Mouse (Mus musculus) lung, adult 2 months (tissue): ENCODE results near the gene Ift74.

ENCODE experiments used
- CTCF ChIP-seq: fragments of 200-500 bp; IDR thresholded peaks from 2 replicates; pipeline ENCODE4 v1.5.1; 2011; ENCODE audit warnings: mild to moderate bottlenecking, low read length, control low read depth; ENCODE audit not compliant: insufficient read depth
- POLR2A ChIP-seq: fragments of 200-500 bp; IDR thresholded peaks from 2 replicates; pipeline ENCODE4 v1.6.1; 2011; ENCODE audit warnings: low read depth, mild to moderate bottlenecking, control low read depth, low read length, borderline replicate concordance; ENCODE audit errors: extremely low read depth

- TF ChIP-seq CTCF = no peak
- no peak for TF ChIP-seq POLR2A
Measured at GRCm38 (mm10) chr4:94620077-94620476, 5.8 kb downstream of the Ift74 start.
